Mouse (Mus musculus) midbrain, embryonic 14.5 days (tissue): ENCODE data around the gene Gucd1. TPM values are rescaled to one million over a fixed set of nuclear protein-coding genes. Genes with fewer than 3 reads are reported as not detected.

Experiments used
- ATAC-seq: fragments of 200-750 bp; cut with Nextera tagmentation; 2 replicates; pipeline ENCODE4 v1.8.0; 2017; ENCODE audit warnings: moderate number of reproducible peaks, moderate library complexity; ENCODE audit not compliant: low FRiP score, low TSS enrichment
- DNase-seq: peaks from one replicate; pipeline ENCODE4 v3.0.0-alpha.2; 2015
- H3K27ac ChIP-seq: fragments of 300-500 bp; sonication (generic); replicated peaks from 2 replicates; pipeline ENCODE4 v1.5.1; 2014; ENCODE audit warnings: mild to moderate bottlenecking, low read depth, low read length, moderate library complexity
- H3K27me3 ChIP-seq: fragments of 300-500 bp; sonication (generic); 2 replicates; pipeline ENCODE4 v1.6.1; 2014; ENCODE audit warnings: low read length, control low read depth, mixed read lengths; ENCODE audit not compliant: control insufficient read depth, insufficient read depth
- H3K36me3 ChIP-seq: fragments of 300-500 bp; sonication (generic); 2 replicates; pipeline ENCODE4 v1.6.1; 2014; ENCODE audit warnings: low read length, control low read depth; ENCODE audit not compliant: control insufficient read depth, insufficient read depth
- H3K4me1 ChIP-seq: fragments of 300-500 bp; sonication (generic); 2 replicates; pipeline ENCODE4 v1.6.1; 2014; ENCODE audit warnings: mild to moderate bottlenecking, antibody characterized with exemption, low read length, control low read depth; ENCODE audit not compliant: control insufficient read depth, insufficient read depth
- H3K4me2 ChIP-seq: fragments of 300-500 bp; sonication (generic); 2 replicates; pipeline ENCODE4 v1.6.1; 2014; ENCODE audit warnings: mild to moderate bottlenecking, low read length, moderate library complexity
- H3K4me3 ChIP-seq: fragments of 300-500 bp; sonication (generic); replicated peaks from 2 replicates; pipeline ENCODE4 v1.5.1; 2014; ENCODE audit warnings: low read depth, low read length
- H3K9ac ChIP-seq: fragments of 300-500 bp; sonication (generic); replicated peaks from 2 replicates; pipeline ENCODE4 v1.6.1; 2014; ENCODE audit warnings: mild to moderate bottlenecking, low read length, moderate library complexity
- H3K9me3 ChIP-seq: fragments of 300-500 bp; sonication (generic); 2 replicates; pipeline ENCODE4 v1.6.1; 2016; ENCODE audit warnings: low read length, control low read depth, mixed read lengths; ENCODE audit not compliant: control insufficient read depth
- WGBS: fragments of 180-500 bp; shearing (Covaris S2); extraction: QIAGEN DNeasy Blood & Tissue Kit; methylation state at CpG from one replicate; pipeline ENCODE4 v1.1.7; 2014; 5-methylcytosine and 5-hydroxymethylcytosine counted together
- polyA plus RNA-seq: library from polyadenylated mRNA; unstranded; fragments of >200 nt; fragmentation: Nextera tagmentation; extraction: Ambion mirVana; gene quantifications from 2 replicates; pipeline ENCODE4 v1.2.1, GENCODE M21; 2014

Gene Gucd1
- polyA plus RNA-seq, 1 experiment from 2014 or later, result 31.5 TPM

- DNase-seq (no peak), ATAC-seq (no peak)
- Histone ChIP-seq H3K4me1 (peaks cover 11% of the 10 kb centered on the region), H3K36me3 (no peaks in the 10 kb centered on the region), H3K4me3 (no peak overlapping the region), H3K27ac (no peak overlapping the region), H3K27me3 (no peaks in the 10 kb centered on the region), H3K9me3 (no peaks in the 10 kb centered on the region), H3K9ac (no peak overlapping the region), H3K4me2 (no peak overlapping the region)
- WGBS, result 52% methylated on average over 8 of the region's 8 CpGs
These were observed 72.7 kb downstream of the Gucd1 start for GRCm38 (mm10) chr10:75445030-75445429.

GRCm38 (mm10) chr10:75444111-75444826, 73.5 kb downstream of the Gucd1 start:
- DNase-seq (peak; percentile 68), ATAC-seq (peak; percentile 80)
- Histone ChIP-seq H3K36me3 (no peaks in the 10 kb centered on the region), H3K4me3 (no peak overlapping the region), H3K4me1 (peaks cover 11% of the 10 kb centered on the region), H3K4me2 (no peak overlapping the region), H3K9me3 (no peaks in the 10 kb centered on the region), H3K27ac (0 out of 2 replicates have a peak overlapping the region, but pooled peaks have one; percentile 2), H3K9ac (no peak overlapping the region), H3K27me3 (no peaks in the 10 kb centered on the region)
- 65% methylated on average over 19 of the region's 19 CpGs for WGBS

- ATAC-seq, result no peak
These were observed 74.8 kb downstream of the Gucd1 start for GRCm38 (mm10) chr10:75443017-75443416.

GRCm38 (mm10) chr10:75441800-75442199, 76.0 kb downstream of the Gucd1 start:
- Histone ChIP-seq H3K4me2 (no peak overlapping the region), H3K4me1 (peaks cover 11% of the 10 kb centered on the region), H3K9ac (no peak overlapping the region), H3K9me3 (no peaks in the 10 kb centered on the region), H3K27ac (no peak overlapping the region), H3K27me3 (no peaks in the 10 kb centered on the region), H3K36me3 (no peaks in the 10 kb centered on the region), H3K4me3 (no peak overlapping the region)
- ATAC-seq (no peak), DNase-seq (no peak)
- WGBS, result 78% methylated on average over 4 of the region's 4 CpGs

More at GRCm38 (mm10) chr10:75443017-75443416, 74.8 kb downstream of the Gucd1 start:
- Histone ChIP-seq H3K27me3 (no peaks in the 10 kb centered on the region), H3K4me2 (no peak overlapping the region), H3K4me1 (peaks cover 11% of the 10 kb centered on the region), H3K9me3 (no peaks in the 10 kb centered on the region), H3K36me3 (no peaks in the 10 kb centered on the region), H3K9ac (no peak overlapping the region), H3K27ac (no peak overlapping the region), H3K4me3 (no peak overlapping the region)
- 78% methylated on average over 4 of the region's 4 CpGs for WGBS
- no peak for DNase-seq

- H3K4me1 ChIP-seq, result peaks cover 11% of the 10 kb centered on the region
- ATAC-seq (no peak), DNase-seq (no peak)
- no peak overlapping the region for H3K4me2 ChIP-seq
- no peak overlapping the region for H3K4me3 ChIP-seq
- WGBS, result 82% methylated on average over 3 of the region's 3 CpGs
- no peaks in the 10 kb centered on the region for H3K27me3 ChIP-seq
- no peak overlapping the region for H3K27ac ChIP-seq
- no peak overlapping the region for H3K9ac ChIP-seq
- no peaks in the 10 kb centered on the region for H3K36me3 ChIP-seq
- no peaks in the 10 kb centered on the region for H3K9me3 ChIP-seq
These were observed 77.0 kb downstream of the Gucd1 start for GRCm38 (mm10) chr10:75440756-75441155.

- H3K4me1 ChIP-seq, result peaks cover 3% of the 10 kb centered on the region; the same call in 1 of the 2 replicates
- no peak overlapping the region for H3K4me2 ChIP-seq
- H3K9me3 ChIP-seq, result no peaks in the 10 kb centered on the region
- no peak overlapping the region for H3K9ac ChIP-seq
- H3K27me3 ChIP-seq, result no peaks in the 10 kb centered on the region
- H3K4me3 ChIP-seq, result no peak overlapping the region
- DNase-seq, result peak; percentile 75
- H3K27ac ChIP-seq, result no peak overlapping the region
- ATAC-seq, result peak; percentile 32; the same call in 1 of the 2 replicates
- H3K36me3 ChIP-seq, result no peaks in the 10 kb centered on the region
- 44% methylated on average over 7 of the region's 7 CpGs for WGBS
These were observed 78.5 kb downstream of the Gucd1 start for GRCm38 (mm10) chr10:75439211-75439811.

- no peak overlapping the region for H3K9ac ChIP-seq
- no peak overlapping the region for H3K27ac ChIP-seq
These were observed 79.5 kb downstream of the Gucd1 start for GRCm38 (mm10) chr10:75438132-75438810.

GRCm38 (mm10) chr10:75437284-75437683, 80.5 kb downstream of the Gucd1 start:
- WGBS, result 100% methylated on average over 1 of the region's 1 CpGs
- Histone ChIP-seq H3K27ac (no peak overlapping the region), H3K36me3 (no peaks in the 10 kb centered on the region), H3K27me3 (no peaks in the 10 kb centered on the region), H3K4me2 (no peak overlapping the region), H3K9me3 (no peaks in the 10 kb centered on the region), H3K4me3 (no peak overlapping the region), H3K4me1 (no peaks in the 10 kb centered on the region), H3K9ac (no peak overlapping the region)
- no peak for DNase-seq
- ATAC-seq, result no peak

More at GRCm38 (mm10) chr10:75438132-75438810, 79.5 kb downstream of the Gucd1 start:
- 64% methylated on average over 13 of the region's 13 CpGs for WGBS
- Histone ChIP-seq H3K9me3 (no peaks in the 10 kb centered on the region), H3K4me3 (no peak overlapping the region), H3K27me3 (no peaks in the 10 kb centered on the region), H3K4me2 (no peak overlapping the region), H3K36me3 (no peaks in the 10 kb centered on the region), H3K4me1 (no peaks in the 10 kb centered on the region)
- ATAC-seq, result no peak
- DNase-seq, result peak; percentile 68
